Mouse (Mus musculus) E14TG2a.4 (cell line): ENCODE measurements at regions not wholly inside any gene's neighbourhood (a gene's known extent, or its start where the extent isn't known, plus 50 kb on each side); places are given as distances from the start of the nearest gene placed in this dataset.

Experiments
- H3K27me3 ChIP-seq: 2 replicates; pipeline ENCODE4 v1.6.1; 2014; ENCODE audit warnings: low read length, control low read depth; ENCODE audit not compliant: insufficient read depth
- H3K36me3 ChIP-seq: 2 replicates; pipeline ENCODE4 v1.6.1; 2014; ENCODE audit warnings: low read length, control low read depth; ENCODE audit not compliant: insufficient read depth
- H3K4me1 ChIP-seq: replicated peaks from 2 replicates; pipeline ENCODE4 v1.6.1; 2014; ENCODE audit warnings: low read depth, low read length, control low read depth
- H3K4me3 ChIP-seq: replicated peaks from 2 replicates; pipeline ENCODE4 v1.5.1; 2014; ENCODE audit warnings: mild to moderate bottlenecking, low read length
- H3K9me3 ChIP-seq: 2 replicates; pipeline ENCODE4 v1.6.1; 2014; ENCODE audit warnings: low read length, control low read depth
- CTCF ChIP-seq: conservative IDR thresholded peaks from 2 replicates; pipeline ENCODE4 v1.5.1; 2014; ENCODE audit warnings: low read length
- NANOG ChIP-seq: IDR thresholded peaks from 2 replicates; pipeline ENCODE4 v1.6.1; 2014; ENCODE audit warnings: borderline replicate concordance, low read length, mixed read lengths
- POU5F1 ChIP-seq: IDR thresholded peaks from 2 replicates; pipeline ENCODE4 v1.6.1; 2014; ENCODE audit warnings: low read length, borderline replicate concordance

GRCm38 (mm10) chr10:72923611-72924010, 175.5 kb upstream of the Pcdh15 start:
- no peaks in the 10 kb centered on the region for H3K4me1 ChIP-seq
- no peak overlapping the region for H3K4me3 ChIP-seq
- no peaks in the 10 kb centered on the region for H3K36me3 ChIP-seq
- no peak for TF ChIP-seq NANOG
- no peak for TF ChIP-seq CTCF
- no peak for TF ChIP-seq POU5F1
- H3K27me3 ChIP-seq: no peaks in the 10 kb centered on the region
- no peaks in the 10 kb centered on the region for H3K9me3 ChIP-seq

GRCm38 (mm10) chr10:72956957-72957356, 142.2 kb upstream of the Pcdh15 start:
- Histone ChIP-seq H3K4me3 (no peak overlapping the region), H3K4me1 (peaks cover 24% of the 10 kb centered on the region), H3K9me3 (no peaks in the 10 kb centered on the region), H3K36me3 (no peaks in the 10 kb centered on the region), H3K27me3 (no peaks in the 10 kb centered on the region)
- peak; percentile 44; the same call in 1 of the 2 replicates for TF ChIP-seq POU5F1
- TF ChIP-seq NANOG: peak; percentile 63; the same call in 1 of the 2 replicates
- no peak for TF ChIP-seq CTCF

- TF ChIP-seq CTCF (no peak), POU5F1 (no peak), NANOG (no peak)
- Histone ChIP-seq H3K4me1 (peaks cover 24% of the 10 kb centered on the region), H3K36me3 (no peaks in the 10 kb centered on the region), H3K27me3 (no peaks in the 10 kb centered on the region), H3K4me3 (no peak overlapping the region), H3K9me3 (no peaks in the 10 kb centered on the region)
These were observed 139.1 kb upstream of the Pcdh15 start for GRCm38 (mm10) chr10:72960051-72960450.

GRCm38 (mm10) chr10:72981359-72981758, 117.8 kb upstream of the Pcdh15 start:
- Histone ChIP-seq H3K27me3 (no peaks in the 10 kb centered on the region), H3K4me1 (no peaks in the 10 kb centered on the region; the same call in 1 of the 2 replicates), H3K36me3 (no peaks in the 10 kb centered on the region), H3K4me3 (no peak overlapping the region), H3K9me3 (no peaks in the 10 kb centered on the region)
- TF ChIP-seq NANOG (no peak), CTCF (no peak), POU5F1 (no peak)

GRCm38 (mm10) chr10:72988355-72988754, 110.8 kb upstream of the Pcdh15 start:
- Histone ChIP-seq H3K36me3 (no peaks in the 10 kb centered on the region), H3K4me3 (no peak overlapping the region), H3K9me3 (no peaks in the 10 kb centered on the region), H3K27me3 (no peaks in the 10 kb centered on the region), H3K4me1 (no peaks in the 10 kb centered on the region)
- no peak for TF ChIP-seq POU5F1
- TF ChIP-seq NANOG: no peak

GRCm38 (mm10) chr10:73010897-73011296, 88.2 kb upstream of the Pcdh15 start:
- Histone ChIP-seq H3K27me3 (no peaks in the 10 kb centered on the region), H3K4me1 (no peaks in the 10 kb centered on the region), H3K36me3 (no peaks in the 10 kb centered on the region), H3K9me3 (no peaks in the 10 kb centered on the region), H3K4me3 (no peak overlapping the region)
- TF ChIP-seq NANOG: no peak
- no peak for TF ChIP-seq POU5F1
- peak; percentile 29 for TF ChIP-seq CTCF

- no peaks in the 10 kb centered on the region for H3K36me3 ChIP-seq
- no peaks in the 10 kb centered on the region for H3K4me1 ChIP-seq
- no peaks in the 10 kb centered on the region for H3K27me3 ChIP-seq
- H3K9me3 ChIP-seq: no peaks in the 10 kb centered on the region
- TF ChIP-seq NANOG: no peak
- TF ChIP-seq CTCF: peak; percentile 50
- H3K4me3 ChIP-seq: no peak overlapping the region
These were observed 87.3 kb upstream of the Pcdh15 start for GRCm38 (mm10) chr10:73011874-73012273.

- Histone ChIP-seq H3K4me1 (peaks cover 20% of the 10 kb centered on the region), H3K9me3 (0 out of 2 replicates have a peak, but pooled peaks cover 6% of the 10 kb centered on the region), H3K4me3 (no peak overlapping the region), H3K27me3 (no peaks in the 10 kb centered on the region), H3K36me3 (no peaks in the 10 kb centered on the region)
- TF ChIP-seq CTCF (no peak), NANOG (no peak), POU5F1 (no peak)
These were observed 61.7 kb upstream of the Pcdh15 start for GRCm38 (mm10) chr10:73037476-73037875.

- H3K4me3 ChIP-seq: no peak overlapping the region
- peaks cover 20% of the 10 kb centered on the region for H3K4me1 ChIP-seq
- no peaks in the 10 kb centered on the region for H3K36me3 ChIP-seq
- TF ChIP-seq NANOG (peak; percentile 96), CTCF (no peak)
- 0 out of 2 replicates have a peak, but pooled peaks cover 5% of the 10 kb centered on the region for H3K9me3 ChIP-seq
- H3K27me3 ChIP-seq: no peaks in the 10 kb centered on the region
These were observed 59.6 kb upstream of the Pcdh15 start for GRCm38 (mm10) chr10:73039551-73039950.
